Mouse (Mus musculus) liver, postnatal 0 days (tissue): ENCODE measurements around the gene Rsad1. TPM values are rescaled to one million over a fixed set of nuclear protein-coding genes. Genes with fewer than 3 reads are reported as not detected.

Source experiments
- ATAC-seq: fragments of 200-750 bp; cut with Nextera tagmentation; 2 replicates; pipeline ENCODE4 v1.8.0; 2017; ENCODE audit warnings: mild to moderate bottlenecking, moderate library complexity
- DNase-seq: peaks from one replicate; pipeline ENCODE4 v3.0.0-alpha.2; 2016
- H3K27ac ChIP-seq: fragments of 300-500 bp; sonication (generic); 2 replicates; pipeline ENCODE4 v1.5.1; 2014; ENCODE audit warnings: antibody characterized with exemption, moderate library complexity, mild to moderate bottlenecking, low read depth
- H3K27me3 ChIP-seq: fragments of 300-500 bp; sonication (generic); 2 replicates; pipeline ENCODE4 v1.6.1; 2014; ENCODE audit warnings: low read length, control low read depth, mixed read lengths; ENCODE audit not compliant: insufficient read depth
- H3K36me3 ChIP-seq: fragments of 300-500 bp; sonication (generic); replicated peaks from 2 replicates; pipeline ENCODE4 v1.6.1; 2014; ENCODE audit warnings: mild to moderate bottlenecking, control low read depth, low read length, moderate library complexity, mixed read lengths; ENCODE audit not compliant: insufficient read depth
- H3K4me1 ChIP-seq: fragments of 300-500 bp; sonication (generic); 2 replicates; pipeline ENCODE4 v1.6.1; 2014; ENCODE audit warnings: antibody characterized with exemption, mild to moderate bottlenecking, control low read depth; ENCODE audit not compliant: insufficient read depth
- H3K4me2 ChIP-seq: fragments of 300-500 bp; sonication (generic); 2 replicates; pipeline ENCODE4 v1.6.1; 2014; ENCODE audit warnings: low read depth, mild to moderate bottlenecking, low read length, moderate library complexity, mixed read lengths
- H3K4me3 ChIP-seq: fragments of 300-500 bp; sonication (generic); 2 replicates; pipeline ENCODE4 v1.5.1; 2014; ENCODE audit warnings: low read depth, low read length
- H3K9ac ChIP-seq: fragments of 300-500 bp; sonication (generic); replicated peaks from 2 replicates; pipeline ENCODE4 v1.6.1; 2014; ENCODE audit warnings: mild to moderate bottlenecking, moderate library complexity
- H3K9me3 ChIP-seq: fragments of 300-500 bp; sonication (generic); 2 replicates; pipeline ENCODE4 v1.6.1; 2016; ENCODE audit warnings: mild to moderate bottlenecking, control low read depth, low read length, mixed read lengths
- CTCF ChIP-seq: sonication (generic); IDR thresholded peaks from 2 replicates; pipeline ENCODE4 v1.5.1; 2016; ENCODE audit warnings: antibody characterized with exemption, low read depth
- EP300 ChIP-seq: IDR thresholded peaks from 2 replicates; pipeline ENCODE4 v1.6.1; 2016; ENCODE audit warnings: antibody characterized with exemption, low read depth, mild to moderate bottlenecking
- WGBS: fragments of 180-500 bp; shearing (Covaris S2); extraction: QIAGEN DNeasy Blood & Tissue Kit; methylation state at CpG from one replicate; pipeline ENCODE4 v1.1.7; 2014; ENCODE audit not compliant: insufficient replicate concordance; 5-methylcytosine and 5-hydroxymethylcytosine counted together
- polyA plus RNA-seq: library from polyadenylated mRNA; unstranded; fragments of >200 nt; fragmentation: Nextera tagmentation; extraction: Ambion mirVana; gene quantifications from 2 replicates; pipeline ENCODE4 v1.2.1, GENCODE M21; 2015

The Rsad1 gene
- 1.7 and 1.9 TPM in 2 replicates for polyA plus RNA-seq

- TF ChIP-seq CTCF = peak; percentile 95
- TF ChIP-seq EP300 = no peak
- H3K4me1 ChIP-seq = peaks cover 10% of the 10 kb centered on the region
- H3K27ac ChIP-seq = peak within 1 kb of the TSS; percentile 81
- peak; percentile 94 for DNase-seq
- peak within 1 kb of the TSS; percentile 65 for H3K4me3 ChIP-seq
- no peaks in the 10 kb centered on the region for H3K36me3 ChIP-seq
- peak within 1 kb of the TSS; percentile 69 for H3K9ac ChIP-seq
- peak within 1 kb of the TSS; percentile 88 for H3K4me2 ChIP-seq
- ATAC-seq = peak; percentile 87
- 2% methylated on average over 47 of the region's 49 CpGs for WGBS
- H3K27me3 ChIP-seq = no peaks in the 10 kb centered on the region
- no peaks in the 10 kb centered on the region for H3K9me3 ChIP-seq
These were observed at the start of gene Rsad1 for GRCm38 (mm10) chr11:94548888-94549690. Gene Rsad1, minus strand, starts transcription at chr11:94549255.

- 68% methylated on average over 6 of the region's 6 CpGs for WGBS
- H3K27ac ChIP-seq = peak overlapping the region; percentile 30; the same call in 1 of the 2 replicates
- H3K9me3 ChIP-seq = no peaks in the 10 kb centered on the region
These were observed 49.5 kb upstream of the Rsad1 start for GRCm38 (mm10) chr11:94598437-94599120.

GRCm38 (mm10) chr11:94597319-94597718 lies 48.3 kb upstream of the Rsad1 start:
- no peak overlapping the region for H3K4me3 ChIP-seq
- H3K9ac ChIP-seq = no peak overlapping the region
- H3K4me1 ChIP-seq = peaks cover 10% of the 10 kb centered on the region
- DNase-seq (peak; percentile 42), ATAC-seq (no peak)
- no peak overlapping the region; the same call in 1 of the 2 replicates for H3K27ac ChIP-seq
- H3K36me3 ChIP-seq = no peaks in the 10 kb centered on the region
- no peak overlapping the region for H3K4me2 ChIP-seq
- H3K9me3 ChIP-seq = no peaks in the 10 kb centered on the region
- no peaks in the 10 kb centered on the region for H3K27me3 ChIP-seq
- no peak for TF ChIP-seq CTCF
- TF ChIP-seq EP300 = no peak
- 69% methylated on average over 4 of the region's 4 CpGs for WGBS

More at GRCm38 (mm10) chr11:94598437-94599120, 49.5 kb upstream of the Rsad1 start:
- DNase-seq = no peak
- no peak overlapping the region for H3K4me2 ChIP-seq
- 0 out of 2 replicates have a peak, but pooled peaks have one; percentile 22 for ATAC-seq
- TF ChIP-seq CTCF = peak; percentile 47
- no peak for TF ChIP-seq EP300
- H3K4me1 ChIP-seq = peaks cover 10% of the 10 kb centered on the region
- no peak overlapping the region for H3K9ac ChIP-seq
- no peak overlapping the region for H3K4me3 ChIP-seq
- H3K27me3 ChIP-seq = no peaks in the 10 kb centered on the region
- H3K36me3 ChIP-seq = no peaks in the 10 kb centered on the region

- TF ChIP-seq EP300 (no peak), CTCF (no peak)
These were observed 47.3 kb upstream of the Rsad1 start for GRCm38 (mm10) chr11:94596311-94596852.

GRCm38 (mm10) chr11:94587511-94587910 lies 38.5 kb upstream of the Rsad1 start:
- DNase-seq (no peak), ATAC-seq (no peak)
- Histone ChIP-seq H3K4me1 (peaks cover 8% of the 10 kb centered on the region; the same call in 1 of the 2 replicates), H3K27ac (no peak overlapping the region), H3K4me2 (no peak overlapping the region), H3K36me3 (no peaks in the 10 kb centered on the region), H3K9me3 (no peaks in the 10 kb centered on the region), H3K4me3 (no peak overlapping the region), H3K27me3 (no peaks in the 10 kb centered on the region), H3K9ac (no peak overlapping the region)
- 73% methylated on average over 6 of the region's 6 CpGs for WGBS
- TF ChIP-seq CTCF = no peak

More at GRCm38 (mm10) chr11:94596311-94596852, 47.3 kb upstream of the Rsad1 start:
- no peaks in the 10 kb centered on the region for H3K9me3 ChIP-seq
- H3K9ac ChIP-seq = no peak overlapping the region
- H3K27ac ChIP-seq = no peak overlapping the region
- peaks cover 4% of the 10 kb centered on the region; the same call in 1 of the 2 replicates for H3K4me1 ChIP-seq
- no peaks in the 10 kb centered on the region for H3K36me3 ChIP-seq
- peak; percentile 64 for DNase-seq
- no peak overlapping the region for H3K4me2 ChIP-seq
- H3K27me3 ChIP-seq = no peaks in the 10 kb centered on the region
- no peak overlapping the region for H3K4me3 ChIP-seq
- WGBS = 59% methylated on average over 7 of the region's 7 CpGs
- no peak for ATAC-seq

GRCm38 (mm10) chr11:94585091-94585490 lies 36.0 kb upstream of the Rsad1 start:
- H3K4me2 ChIP-seq = no peak overlapping the region
- H3K9me3 ChIP-seq = no peaks in the 10 kb centered on the region
- no peak overlapping the region for H3K9ac ChIP-seq
- DNase-seq = no peak
- no peaks in the 10 kb centered on the region for H3K27me3 ChIP-seq
- no peak overlapping the region for H3K4me3 ChIP-seq
- no peak overlapping the region for H3K27ac ChIP-seq
- TF ChIP-seq EP300 (no peak), CTCF (no peak)
- ATAC-seq = no peak
- no peaks in the 10 kb centered on the region for H3K36me3 ChIP-seq
- peaks cover 3% of the 10 kb centered on the region; the same call in 1 of the 2 replicates for H3K4me1 ChIP-seq
- WGBS = 85% methylated on average over 9 of the region's 9 CpGs
